Mouse (Mus musculus) forebrain, embryonic 15.5 days (tissue): Measurements from ENCODE around the gene Hist1h4b. TPM values are rescaled to one million over a fixed set of nuclear protein-coding genes. Genes with fewer than 3 reads are reported as not detected.

Source experiments
- ATAC-seq: fragments of 200-750 bp; cut with Nextera tagmentation; replicated peaks from 2 replicates; pipeline ENCODE4 v1.8.0; 2017; ENCODE audit warnings: mild to moderate bottlenecking, moderate TSS enrichment, moderate library complexity
- H3K27ac ChIP-seq: fragments of 300-500 bp; sonication (generic); replicated peaks from 2 replicates; pipeline ENCODE4 v1.5.1; 2015; ENCODE audit warnings: mild to moderate bottlenecking, inconsistent platforms
- H3K27me3 ChIP-seq: fragments of 300-500 bp; sonication (generic); 2 replicates; pipeline ENCODE4 v1.6.1; 2015; ENCODE audit warnings: inconsistent platforms
- H3K36me3 ChIP-seq: fragments of 300-500 bp; sonication (generic); 2 replicates; pipeline ENCODE4 v1.6.1; 2015; ENCODE audit warnings: mild to moderate bottlenecking, inconsistent platforms
- H3K4me1 ChIP-seq: fragments of 300-500 bp; sonication (generic); 2 replicates; pipeline ENCODE4 v1.6.1; 2015; ENCODE audit warnings: inconsistent platforms
- H3K4me2 ChIP-seq: fragments of 300-500 bp; sonication (generic); replicated peaks from 2 replicates; pipeline ENCODE4 v1.6.1; 2015; ENCODE audit warnings: mild to moderate bottlenecking, inconsistent platforms
- H3K4me3 ChIP-seq: fragments of 300-500 bp; sonication (generic); 2 replicates; pipeline ENCODE4 v1.5.1; 2015; ENCODE audit warnings: mild to moderate bottlenecking, inconsistent platforms
- H3K9ac ChIP-seq: fragments of 300-500 bp; sonication (generic); replicated peaks from 2 replicates; pipeline ENCODE4 v1.6.1; 2015; ENCODE audit warnings: mild to moderate bottlenecking, inconsistent platforms
- H3K9me3 ChIP-seq: fragments of 300-500 bp; sonication (generic); 2 replicates; pipeline ENCODE4 v1.6.1; 2016; ENCODE audit warnings: inconsistent platforms
- WGBS: fragments of 180-500 bp; shearing (Covaris S2); methylation state at CpG from one replicate; pipeline ENCODE4 v1.1.7; 2015; ENCODE audit warnings: mixed read lengths; 5-methylcytosine and 5-hydroxymethylcytosine counted together
- microRNA-seq: library from miRNA; unstranded; fragments of <30 nt; microRNA quantifications from one replicate; pipeline ENCODE4, GENCODE M21; 2016
- polyA plus RNA-seq: library from polyadenylated mRNA; unstranded; fragments of >200 nt; fragmentation: Nextera tagmentation; extraction: Ambion mirVana; gene quantifications from 2 replicates; pipeline ENCODE4 v1.2.1, GENCODE M21; 2015

Gene Hist1h4b
- polyA plus RNA-seq, 1 experiment from 2014 or later, result 2.8 TPM

- Histone ChIP-seq H3K36me3 (no peaks in the 10 kb centered on the region), H3K4me3 (no peak overlapping the region), H3K4me1 (no peaks in the 10 kb centered on the region), H3K9me3 (no peaks in the 10 kb centered on the region), H3K27ac (no peak overlapping the region), H3K4me2 (no peak overlapping the region), H3K27me3 (no peaks in the 10 kb centered on the region), H3K9ac (no peak overlapping the region)
- 38% methylated on average over 2 of the region's 2 CpGs for WGBS
- ATAC-seq, result peak; percentile 69; the same call in 1 of the 2 replicates
Measured at GRCm38 (mm10) chr13:23792520-23792919, 35.7 kb downstream of the Hist1h4b start.

GRCm38 (mm10) chr13:23799405-23799804, 42.6 kb downstream of the Hist1h4b start:
- no peaks in the 10 kb centered on the region for H3K9me3 ChIP-seq
- WGBS, result 87% methylated on average over 5 of the region's 5 CpGs
- no peaks in the 10 kb centered on the region for H3K27me3 ChIP-seq
- no peak for ATAC-seq
- H3K36me3 ChIP-seq, result no peaks in the 10 kb centered on the region
- H3K4me1 ChIP-seq, result no peaks in the 10 kb centered on the region
- H3K4me2 ChIP-seq, result no peak overlapping the region
- H3K4me3 ChIP-seq, result no peak overlapping the region
- no peak overlapping the region for H3K9ac ChIP-seq
- no peak overlapping the region for H3K27ac ChIP-seq

- WGBS, result 84% methylated on average over 2 of the region's 2 CpGs
- no peak overlapping the region for H3K27ac ChIP-seq
- H3K9me3 ChIP-seq, result no peaks in the 10 kb centered on the region
- ATAC-seq, result no peak
- H3K9ac ChIP-seq, result no peak overlapping the region
- H3K4me2 ChIP-seq, result no peak overlapping the region
- no peaks in the 10 kb centered on the region for H3K4me1 ChIP-seq
- H3K27me3 ChIP-seq, result no peaks in the 10 kb centered on the region
- no peaks in the 10 kb centered on the region for H3K36me3 ChIP-seq
- H3K4me3 ChIP-seq, result no peak overlapping the region
Measured at GRCm38 (mm10) chr13:23804532-23804931, 47.7 kb downstream of the Hist1h4b start.

- 93% methylated on average over 15 of the region's 15 CpGs for WGBS
- no peaks in the 10 kb centered on the region for H3K27me3 ChIP-seq
- H3K9ac ChIP-seq, result no peak within 1 kb of the TSS
- H3K4me1 ChIP-seq, result no peaks in the 10 kb centered on the region
- no peak within 1 kb of the TSS for H3K27ac ChIP-seq
- H3K4me3 ChIP-seq, result no peak within 1 kb of the TSS
- H3K4me2 ChIP-seq, result no peak within 1 kb of the TSS
- ATAC-seq, result no peak
- no peaks in the 10 kb centered on the region for H3K36me3 ChIP-seq
- no peaks in the 10 kb centered on the region for H3K9me3 ChIP-seq
Measured at GRCm38 (mm10) chr13:23806422-23807052, 49.7 kb downstream of the Hist1h4b start, which contains the start of gene Slc17a2. Gene Slc17a2, plus strand, starts transcription at chr13:23806993.

Small RNA genes within 50 kb of the gene (microRNA-seq; reads per million reads assigned to microRNA genes)
- gene Gm44314 (not detected), gene Gm44484 (not detected)

Other genes starting within 250 kb of the Hist1h4b start
- gene Hist1h4h, start 226.0 kb upstream of the Hist1h4b start, polyA plus RNA-seq, result 4.9 and 6.0 TPM in 2 replicates
- gene Hist1h2af, start 223.1 kb upstream of the Hist1h4b start, polyA plus RNA-seq, result 2.8 and 6.7 TPM in 2 replicates
- gene Hist1h3g, start 221.6 kb upstream of the Hist1h4b start, polyA plus RNA-seq, result 2.7 and 3.4 TPM in 2 replicates
- 0.37 and 0.59 TPM in 2 replicates for gene Hist1h2bh, start 213.6 kb upstream of the Hist1h4b start, polyA plus RNA-seq
- 0.46 and 0.94 TPM in 2 replicates for gene Hist1h3f, start 213.0 kb upstream of the Hist1h4b start, polyA plus RNA-seq
- 0.70 and 0.73 TPM in 2 replicates for gene Hist1h4f, start 205.4 kb upstream of the Hist1h4b start, polyA plus RNA-seq
- gene Hist1h1d, start 203.8 kb upstream of the Hist1h4b start, polyA plus RNA-seq, result 0.23 and 0.25 TPM in 2 replicates
- gene Hist1h3e, start 194.6 kb upstream of the Hist1h4b start, polyA plus RNA-seq, result 2.6 and 2.7 TPM in 2 replicates
- 48.1 and 55.0 TPM in 2 replicates for gene Hist1h2ae, start 185.8 kb upstream of the Hist1h4b start, polyA plus RNA-seq
- gene Hist1h2bg, start 185.6 kb upstream of the Hist1h4b start, polyA plus RNA-seq, result 4.7 and 5.6 TPM in 2 replicates
- gene Hist1h2bf, start 182.8 kb upstream of the Hist1h4b start, polyA plus RNA-seq, result 1.6 and 2.9 TPM in 2 replicates
- gene Hist1h2ad, start 182.6 kb upstream of the Hist1h4b start, polyA plus RNA-seq, result 1.5 and 2.0 TPM in 2 replicates
- 4.5 and 5.1 TPM in 2 replicates for gene Hist1h3d, start 181.2 kb upstream of the Hist1h4b start, polyA plus RNA-seq
- 76.0 and 88.6 TPM in 2 replicates for gene Hist1h4d, start 175.4 kb upstream of the Hist1h4b start, polyA plus RNA-seq
- 1.9 and 2.5 TPM in 2 replicates for gene Hist1h2be, start 135.9 kb upstream of the Hist1h4b start, polyA plus RNA-seq
- gene Hist1h1e, start 134.5 kb upstream of the Hist1h4b start, polyA plus RNA-seq, result 11.6 and 13.7 TPM in 2 replicates
- 1.0 and 1.1 TPM in 2 replicates for gene Hist1h2ac, start 73.1 kb upstream of the Hist1h4b start, polyA plus RNA-seq
- 33.7 and 35.6 TPM in 2 replicates for gene Hist1h2bc, start 72.8 kb upstream of the Hist1h4b start, polyA plus RNA-seq
- gene Hist1h1t, start 61.2 kb upstream of the Hist1h4b start, polyA plus RNA-seq, result 0.20 TPM in 1 of 2 replicates, not detected in the other
- 3.7 and 4.4 TPM in 2 replicates for gene Hist1h4c, start 58.6 kb upstream of the Hist1h4b start, polyA plus RNA-seq
- 2.0 and 3.4 TPM in 2 replicates for gene Hfe, start 46.2 kb upstream of the Hist1h4b start, polyA plus RNA-seq
- 22.8 and 24.6 TPM in 2 replicates for gene Hist1h1c, start 18.2 kb upstream of the Hist1h4b start, polyA plus RNA-seq
- gene Hist1h3c, start 11.4 kb upstream of the Hist1h4b start, polyA plus RNA-seq, result 3.9 and 4.1 TPM in 2 replicates
- 1.8 and 2.0 TPM in 2 replicates for gene Hist1h2bb, start 10.3 kb upstream of the Hist1h4b start, polyA plus RNA-seq
- 26.0 and 31.2 TPM in 2 replicates for gene Hist1h2ab, start 5.9 kb upstream of the Hist1h4b start, polyA plus RNA-seq
- gene Hist1h3b, start 4.7 kb upstream of the Hist1h4b start, polyA plus RNA-seq, result 7.9 and 11.7 TPM in 2 replicates
- 0.38 TPM in 1 of 2 replicates, not detected in the other for gene Hist1h4a, start 4.2 kb downstream of the Hist1h4b start, polyA plus RNA-seq
- gene Hist1h3a, start 5.4 kb downstream of the Hist1h4b start, polyA plus RNA-seq, result 2.7 and 3.2 TPM in 2 replicates
- gene Hist1h1a, start 6.7 kb downstream of the Hist1h4b start, polyA plus RNA-seq, result 1.5 TPM in 2 replicates
- 0.11 TPM in 1 of 2 replicates, not detected in the other for gene Trim38, start 12.9 kb downstream of the Hist1h4b start, polyA plus RNA-seq
- not detected in 2 replicates for gene Slc17a2, start 50.0 kb downstream of the Hist1h4b start, polyA plus RNA-seq
- 0.04 TPM in 1 of 2 replicates, not detected in the other for gene Slc17a3, start 82.4 kb downstream of the Hist1h4b start, polyA plus RNA-seq
- not detected in 2 replicates for gene Slc17a1, start 110.7 kb downstream of the Hist1h4b start, polyA plus RNA-seq
- not detected in 2 replicates for gene Slc17a4, start 158.0 kb downstream of the Hist1h4b start, polyA plus RNA-seq
- gene Hist1h2ba, start 177.1 kb downstream of the Hist1h4b start, polyA plus RNA-seq, result not detected in 2 replicates
- gene Hist1h2aa, start 177.4 kb downstream of the Hist1h4b start, polyA plus RNA-seq, result not detected in 2 replicates
- 1.6 and 3.9 TPM in 2 replicates for gene Scgn, start 234.2 kb downstream of the Hist1h4b start, polyA plus RNA-seq